Mouse (Mus musculus): ENCODE data around the gene Med17. TPM values are rescaled to one million over a fixed set of nuclear protein-coding genes. Genes with fewer than 3 reads are reported as not detected.

The Med17 gene
- polyA plus RNA-seq, 1 experiment from 2014 or later, result 20.5 TPM

GRCm38 (mm10) chr9:15240863-15241595 lies 38.7 kb downstream of the Med17 start:
- Histone ChIP-seq H3K9me3 (ENCODE audit: control insufficient read depth, low read length) (no peaks in the 10 kb centered on the region), H3K4me1 (ENCODE audit: control insufficient read depth in 2 of 2, insufficient read depth in 2 of 2, low read length in 2 of 2) (peaks cover 10 to 21% of the 10 kb centered on the region in 2 experiments), H3K9ac (ENCODE audit: low read length) (no peak overlapping the region), H3K4me3 (ENCODE audit: control insufficient read depth in 1 of 2, insufficient read depth in 1 of 2, low read depth in 1 of 2, low read length in 2 of 2) (no peak overlapping the region), H3K27me3 (ENCODE audit: control insufficient read depth, insufficient read depth, low read length) (no peaks in the 10 kb centered on the region), H3K36me3 (ENCODE audit: control insufficient read depth, insufficient read depth, low read length) (no peaks in the 10 kb centered on the region), H3K4me2 (ENCODE audit: low read length) (no peak overlapping the region), H3K27ac (replicated peaks in 1 of 2; ENCODE audit: control insufficient read depth in 1 of 2, insufficient read depth in 1 of 2, low read depth in 2 of 2, low read length in 2 of 2) (no peak overlapping the region)
- no peak for ATAC-seq (ENCODE audit: insufficient number of reproducible peaks, insufficient read depth, low FRiP score, low read depth)
- 64% methylated on average over 6 of the region's 6 CpGs for WGBS

DNA sequence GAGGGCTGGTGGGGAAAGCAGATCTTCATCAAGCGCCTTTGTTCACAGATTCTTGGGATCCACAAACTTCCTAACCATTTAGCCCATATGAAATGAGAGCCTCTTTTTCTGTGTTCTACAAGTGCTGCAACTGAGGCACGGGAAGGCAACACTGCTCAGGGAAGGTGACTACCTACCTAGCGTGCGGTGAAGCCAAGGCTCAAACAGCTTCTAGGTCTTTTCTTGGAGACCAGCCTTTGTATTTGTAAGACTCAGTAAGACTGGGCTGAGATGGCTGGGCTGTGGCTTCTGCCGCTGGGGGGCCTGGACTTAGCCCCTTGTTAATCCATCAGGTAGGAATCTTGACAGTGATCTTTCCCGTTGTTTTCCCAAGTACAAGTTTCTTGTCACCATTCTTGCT lies 39.7 kb downstream of the Med17 start:
- 92% methylated on average over 6 of the region's 6 CpGs for WGBS
- no peak for ATAC-seq (ENCODE audit: insufficient number of reproducible peaks, insufficient read depth, low FRiP score, low read depth)
- Histone ChIP-seq H3K36me3 (ENCODE audit: control insufficient read depth, insufficient read depth, low read length) (no peaks in the 10 kb centered on the region), H3K4me3 (ENCODE audit: control insufficient read depth in 1 of 2, insufficient read depth in 1 of 2, low read depth in 1 of 2, low read length in 2 of 2) (no peak overlapping the region), H3K4me1 (ENCODE audit: control insufficient read depth in 2 of 2, insufficient read depth in 2 of 2, low read length in 2 of 2) (peaks cover 10 to 21% of the 10 kb centered on the region in 2 experiments), H3K9me3 (ENCODE audit: control insufficient read depth, low read length) (no peaks in the 10 kb centered on the region), H3K27me3 (ENCODE audit: control insufficient read depth, insufficient read depth, low read length) (no peaks in the 10 kb centered on the region), H3K27ac (replicated peaks in 1 of 2; ENCODE audit: control insufficient read depth in 1 of 2, insufficient read depth in 1 of 2, low read depth in 2 of 2, low read length in 2 of 2) (no peak overlapping the region), H3K4me2 (ENCODE audit: low read length) (peak overlapping the region; percentile 88), H3K9ac (ENCODE audit: low read length) (peak overlapping the region; percentile 70; the same call in 1 of the 2 replicates)

- Histone ChIP-seq H3K4me2 (ENCODE audit: low read length) (peak within 1 kb of the TSS; percentile 88), H3K27me3 (ENCODE audit: control insufficient read depth, insufficient read depth, low read length) (no peaks in the 10 kb centered on the region), H3K4me1 (ENCODE audit: control insufficient read depth in 2 of 2, insufficient read depth in 2 of 2, low read length in 2 of 2) (peaks cover 10 to 21% of the 10 kb centered on the region in 2 experiments), H3K9me3 (ENCODE audit: control insufficient read depth, low read length) (no peaks in the 10 kb centered on the region), H3K36me3 (ENCODE audit: control insufficient read depth, insufficient read depth, low read length) (no peaks in the 10 kb centered on the region), H3K27ac (replicated peaks in 1 of 2; ENCODE audit: control insufficient read depth in 1 of 2, insufficient read depth in 1 of 2, low read depth in 2 of 2, low read length in 2 of 2) (peak within 1 kb of the TSS; percentile 43 to 51; a peak in 3 of 4 replicates), H3K4me3 (ENCODE audit: control insufficient read depth in 1 of 2, insufficient read depth in 1 of 2, low read depth in 1 of 2, low read length in 2 of 2) (peak within 1 kb of the TSS; percentile 48 to 52), H3K9ac (ENCODE audit: low read length) (peak within 1 kb of the TSS; percentile 70)
- peak; percentile 51 for ATAC-seq (ENCODE audit: insufficient number of reproducible peaks, insufficient read depth, low FRiP score, low read depth)
- WGBS, result 4% methylated on average over 35 of the region's 35 CpGs
Observed at GRCm38 (mm10) chr9:15239042-15239925, 40.4 kb downstream of the Med17 start, which contains the start of gene Vstm5. Gene Vstm5, plus strand, starts transcription at chr9:15239045.

DNA sequence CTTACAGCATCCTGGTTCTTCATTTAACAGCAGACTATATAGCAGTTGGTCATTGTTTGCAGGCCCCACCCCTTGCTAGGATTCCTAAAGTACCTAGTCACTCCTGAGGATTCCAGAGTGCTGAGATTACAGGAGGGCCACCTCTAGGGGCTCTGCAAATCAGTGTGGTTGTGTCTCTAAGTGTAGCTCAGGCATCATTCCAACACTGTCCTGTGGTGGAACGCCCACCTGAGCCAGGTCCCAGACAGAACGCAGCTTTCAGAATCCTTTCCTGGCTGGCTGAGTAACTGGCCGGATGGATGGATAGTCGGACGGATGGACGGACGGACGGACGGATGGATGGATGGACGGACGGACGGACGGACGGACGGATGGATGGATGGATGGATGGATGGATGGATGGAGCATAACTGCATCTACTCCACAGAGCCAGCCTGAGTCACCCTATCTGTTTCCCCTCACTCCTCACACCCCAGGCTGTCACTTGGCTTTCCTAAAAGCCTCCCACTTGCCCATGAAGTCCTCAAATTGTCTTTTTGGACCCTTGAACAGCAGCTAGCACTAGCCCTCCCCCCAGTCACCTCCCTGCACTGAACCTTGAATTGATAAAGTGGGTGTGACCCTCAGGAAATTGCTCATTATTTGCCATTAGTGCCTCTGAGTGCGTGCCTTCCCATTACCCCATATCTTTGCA lies 41.3 kb downstream of the Med17 start:
- WGBS, result 57% methylated on average over 16 of the region's 16 CpGs
- no peaks in the 10 kb centered on the region for H3K9me3 ChIP-seq (ENCODE audit: control insufficient read depth, low read length)
- peaks cover 10 to 21% of the 10 kb centered on the region in 2 experiments for H3K4me1 ChIP-seq (ENCODE audit: control insufficient read depth in 2 of 2, insufficient read depth in 2 of 2, low read length in 2 of 2)
- no peaks in the 10 kb centered on the region for H3K36me3 ChIP-seq (ENCODE audit: control insufficient read depth, insufficient read depth, low read length)
- peak overlapping the region; percentile 70 for H3K9ac ChIP-seq (ENCODE audit: low read length)
- peak overlapping the region; percentile 48 to 52 for H3K4me3 ChIP-seq (ENCODE audit: control insufficient read depth in 1 of 2, insufficient read depth in 1 of 2, low read depth in 1 of 2, low read length in 2 of 2)
- no peaks in the 10 kb centered on the region for H3K27me3 ChIP-seq (ENCODE audit: control insufficient read depth, insufficient read depth, low read length)
- ATAC-seq (ENCODE audit: insufficient number of reproducible peaks, insufficient read depth, low FRiP score, low read depth), result no peak
- peak overlapping the region; percentile 88 for H3K4me2 ChIP-seq (ENCODE audit: low read length)
- H3K27ac ChIP-seq (replicated peaks in 1 of 2; ENCODE audit: control insufficient read depth in 1 of 2, insufficient read depth in 1 of 2, low read depth in 2 of 2, low read length in 2 of 2), result peak overlapping the region; percentile 43 to 51; a peak in 3 of 4 replicates

- H3K4me2 ChIP-seq (ENCODE audit: low read length), result peak overlapping the region; percentile 88; the same call in 1 of the 2 replicates
- H3K4me3 ChIP-seq (ENCODE audit: control insufficient read depth in 1 of 2, insufficient read depth in 1 of 2, low read depth in 1 of 2, low read length in 2 of 2), result no peak overlapping the region
- peak overlapping the region; percentile 42 to 51; a peak in 3 of 4 replicates for H3K27ac ChIP-seq (replicated peaks in 1 of 2; ENCODE audit: control insufficient read depth in 1 of 2, insufficient read depth in 1 of 2, low read depth in 2 of 2, low read length in 2 of 2)
- H3K27me3 ChIP-seq (ENCODE audit: control insufficient read depth, insufficient read depth, low read length), result no peaks in the 10 kb centered on the region
- WGBS, result 46% methylated on average over 14 of the region's 14 CpGs
- no peaks in the 10 kb centered on the region for H3K9me3 ChIP-seq (ENCODE audit: control insufficient read depth, low read length)
- H3K4me1 ChIP-seq (ENCODE audit: control insufficient read depth in 2 of 2, insufficient read depth in 2 of 2, low read length in 2 of 2), result peaks cover 10 to 21% of the 10 kb centered on the region in 2 experiments
- no peaks in the 10 kb centered on the region for H3K36me3 ChIP-seq (ENCODE audit: control insufficient read depth, insufficient read depth, low read length)
- H3K9ac ChIP-seq (ENCODE audit: low read length), result peak overlapping the region; percentile 25; the same call in 1 of the 2 replicates
- ATAC-seq (ENCODE audit: insufficient number of reproducible peaks, insufficient read depth, low FRiP score, low read depth), result no peak
Observed at GRCm38 (mm10) chr9:15237516-15238296, 42.0 kb downstream of the Med17 start.

GRCm38 (mm10) chr9:15235986-15236385 lies 43.7 kb downstream of the Med17 start:
- no peak overlapping the region for H3K4me3 ChIP-seq (ENCODE audit: control insufficient read depth in 1 of 2, insufficient read depth in 1 of 2, low read depth in 1 of 2, low read length in 2 of 2)
- no peak overlapping the region for H3K4me2 ChIP-seq (ENCODE audit: low read length)
- 81% methylated on average over 3 of the region's 3 CpGs for WGBS
- H3K27me3 ChIP-seq (ENCODE audit: control insufficient read depth, insufficient read depth, low read length), result no peaks in the 10 kb centered on the region
- H3K9me3 ChIP-seq (ENCODE audit: control insufficient read depth, low read length), result no peaks in the 10 kb centered on the region
- no peak overlapping the region for H3K27ac ChIP-seq (replicated peaks in 1 of 2; ENCODE audit: control insufficient read depth in 1 of 2, insufficient read depth in 1 of 2, low read depth in 2 of 2, low read length in 2 of 2)
- peaks cover 10 to 21% of the 10 kb centered on the region in 2 experiments for H3K4me1 ChIP-seq (ENCODE audit: control insufficient read depth in 2 of 2, insufficient read depth in 2 of 2, low read length in 2 of 2)
- no peak for ATAC-seq (ENCODE audit: insufficient number of reproducible peaks, insufficient read depth, low FRiP score, low read depth)
- no peak overlapping the region for H3K9ac ChIP-seq (ENCODE audit: low read length)
- H3K36me3 ChIP-seq (ENCODE audit: control insufficient read depth, insufficient read depth, low read length), result no peaks in the 10 kb centered on the region
